ENCODE assay signal across 17 mouse cellular contexts in genomic region chr19:56749343-56749742, GRCm38 (mm10). TPM values are rescaled to one million over a fixed set of nuclear protein-coding genes. Genes with fewer than 3 reads are reported as not detected.
A peak's percentile ranks its signal among the peaks of the same experiment; 100 is the strongest.
DNase-seq lines count a peak whose midpoint lies in the region; ATAC-seq and TF ChIP-seq lines count a peak whose summit lies in the region.
"Had no signal": no experiment of that assay in that cellular context is flagged by ENCODE, and none has a peak within 500 bp of the region (broad histone marks: within the 10 kb centered on the region; RNA-seq: fewer than 3 reads in every experiment).

No protein-coding gene starts in this region.

- TF ChIP-seq EP300 in CH12.LX (IDR thresholded peaks at IDR 0.05; ENCODE audit: low read length) = peak; percentile 52
- no peak for TF ChIP-seq EP300 in heart, adult 2 months (IDR thresholded peaks at IDR 0.05; ENCODE audit: insufficient read depth, low read depth, low read length)

- no peak for TF ChIP-seq CTCF in CH12.LX (conservative IDR thresholded peaks at IDR 0.05 in 1 of 2, IDR thresholded peaks at IDR 0.05 in 1 of 2; ENCODE audit: low read depth in 2 of 2, low read length in 2 of 2)
- no peak for TF ChIP-seq CTCF in heart, adult 2 months (IDR thresholded peaks at IDR 0.05)

- TF ChIP-seq RAD21 in CH12.LX (IDR thresholded peaks at IDR 0.05; ENCODE audit: low read depth, low read length) = no peak

- no peak overlapping the region for H3K9ac ChIP-seq in CH12.LX (ENCODE audit: insufficient read depth, low read depth)
- no peak overlapping the region for H3K9ac ChIP-seq in embryonic facial prominence, embryonic 14.5 days (ENCODE audit: low read depth, low read length)
- no peak overlapping the region for H3K9ac ChIP-seq in heart, adult 2 months (ENCODE audit: low read depth, low read length)
- H3K9ac ChIP-seq: embryonic facial prominence, embryonic 15.5 days; forebrain, embryonic 13.5 days; hindbrain, embryonic 15.5 days; liver, embryonic 14.5 days had no signal

- TF ChIP-seq POLR2A in CH12.LX (IDR thresholded peaks at IDR 0.05; ENCODE audit: low read depth, low read length) = no peak
- no peak for TF ChIP-seq POLR2A in heart, adult 2 months (IDR thresholded peaks at IDR 0.05; ENCODE audit: insufficient read depth, low read depth, low read length)

- 0 out of 2 replicates have a peak, but pooled peaks have one; percentile 12 for ATAC-seq in embryonic facial prominence, embryonic 14.5 days (ENCODE audit: low read depth)
- ATAC-seq: forebrain, embryonic 13.5 days; midbrain, embryonic 16.5 days had no signal

- H3K27me3 ChIP-seq in CH12.LX (replicated peaks) = no peaks in the 10 kb centered on the region
- H3K27me3 ChIP-seq in embryonic facial prominence, embryonic 14.5 days (replicated peaks; ENCODE audit: control insufficient read depth, insufficient read depth, low read length) = no peaks in the 10 kb centered on the region
- no peaks in the 10 kb centered on the region for H3K27me3 ChIP-seq in heart, adult 2 months (ENCODE audit: control insufficient read depth, insufficient read depth, low read length)
- H3K27me3 ChIP-seq: embryonic facial prominence, embryonic 15.5 days; forebrain, embryonic 13.5 days; hindbrain, embryonic 15.5 days had no signal

- in situ Hi-C loops in CH12.LX (cut with MboI; ENCODE audit: low pct_ligation_motif_present, low pct_unique_long_range_greater_than_20kb, low sequenced_read_pairs) = no loop called here

- no peak overlapping the region for H3K27ac ChIP-seq in CH12.LX (ENCODE audit: insufficient read depth, low read depth)
- H3K27ac ChIP-seq in embryonic facial prominence, embryonic 14.5 days (replicated peaks; ENCODE audit: low read depth, low read length) = peak overlapping the region; percentile 33; the same call in 1 of the 2 replicates
- H3K27ac ChIP-seq in heart, adult 2 months = no peak overlapping the region
- H3K27ac ChIP-seq: forebrain, embryonic 13.5 days; hindbrain, embryonic 15.5 days; liver, embryonic 14.5 days had no signal

- no peaks in the 10 kb centered on the region for H3K9me3 ChIP-seq in CH12.LX (replicated peaks; ENCODE audit: low read length)
- H3K9me3 ChIP-seq in embryonic facial prominence, embryonic 14.5 days (ENCODE audit: control insufficient read depth, low read length) = no peaks in the 10 kb centered on the region
- H3K9me3 ChIP-seq: embryonic facial prominence, embryonic 15.5 days; forebrain, embryonic 13.5 days; hindbrain, embryonic 15.5 days had no signal

- peaks cover 12 to 37% of the 10 kb centered on the region in 2 experiments for H3K4me1 ChIP-seq in CH12.LX (ENCODE audit: control insufficient read depth in 1 of 2, insufficient read depth in 2 of 2)
- H3K4me1 ChIP-seq in embryonic facial prominence, embryonic 14.5 days (ENCODE audit: control insufficient read depth, insufficient read depth, low read length) = peaks cover 15% of the 10 kb centered on the region; the same call in 1 of the 2 replicates
- peaks cover 8% of the 10 kb centered on the region for H3K4me1 ChIP-seq in heart, adult 2 months (ENCODE audit: control insufficient read depth, insufficient read depth, low read length)

- dilution Hi-C loops in CH12.LX (cut with MboI; ENCODE audit: extremely low pct_ligation_motif_present, extremely low pct_unique_long_range_greater_than_20kb, low sequenced_read_pairs) = no loop called here

- no peak overlapping the region for H3K4me2 ChIP-seq in CH12.LX (ENCODE audit: insufficient read depth, low read depth, poor library complexity, severe bottlenecking)
- H3K4me2 ChIP-seq in embryonic facial prominence, embryonic 14.5 days (ENCODE audit: low read depth, low read length) = no peak overlapping the region
- H3K4me2 ChIP-seq: embryonic facial prominence, embryonic 15.5 days; forebrain, embryonic 13.5 days; hindbrain, embryonic 15.5 days had no signal

- no peaks in the 10 kb centered on the region for H3K79me2 ChIP-seq in CH12.LX (replicated peaks; ENCODE audit: control insufficient read depth, extremely low read depth, insufficient read depth, poor library complexity, severe bottlenecking)
- no peaks in the 10 kb centered on the region for H3K79me2 ChIP-seq in heart, adult 2 months (replicated peaks; ENCODE audit: control insufficient read depth, insufficient read depth, low read length)

- DNase-seq in kidney, adult 11 months = peak; percentile 26
- no peak for DNase-seq in kidney, adult 18-20 months
- DNase-seq in CH12.LX (ENCODE audit: extremely low read depth) = peak; percentile 45
- peak; percentile 79 for DNase-seq in embryonic facial prominence, embryonic 14.5 days (ENCODE audit: low spot score)
- peak; percentile 29 for DNase-seq in mesoderm, embryonic 11.5 days (ENCODE audit: low read depth, low spot score)
- DNase-seq in left cerebral cortex, postnatal 14 days (ENCODE audit: low spot score in 2 of 2) = no peak
- no peak for DNase-seq in heart, adult 2 months
- no peak for DNase-seq in adrenal gland, postnatal 4 days (ENCODE audit: low spot score in 2 of 2)
- DNase-seq: cerebellum, adult 18-20 months; gastrocnemius, postnatal 14 days; lung, postnatal 36 days; thymus, postnatal 25 days had no signal

- 8% methylated on average over 3 of the region's 3 CpGs for WGBS in embryonic facial prominence, embryonic 14.5 days
- WGBS in heart, adult 2 months = 56% methylated on average over 3 of the region's 3 CpGs

- H3K4me3 ChIP-seq in CH12.LX (replicated peaks in 1 of 3; ENCODE audit: low read depth in 2 of 3, low read length in 2 of 3, poor library complexity in 1 of 3) = no peak overlapping the region
- H3K4me3 ChIP-seq in embryonic facial prominence, embryonic 14.5 days (ENCODE audit: low read depth, low read length) = no peak overlapping the region
- H3K4me3 ChIP-seq in heart, adult 2 months = no peak overlapping the region
- H3K4me3 ChIP-seq: embryonic facial prominence, embryonic 15.5 days; forebrain, embryonic 13.5 days; hindbrain, embryonic 15.5 days had no signal

- H3K36me3 ChIP-seq in CH12.LX (replicated peaks in 1 of 2; ENCODE audit: control insufficient read depth in 1 of 2, insufficient read depth in 1 of 2, low read length in 1 of 2) = no peaks in the 10 kb centered on the region
- no peaks in the 10 kb centered on the region for H3K36me3 ChIP-seq in embryonic facial prominence, embryonic 14.5 days (ENCODE audit: control insufficient read depth, insufficient read depth, low read length)
- H3K36me3 ChIP-seq in heart, adult 2 months (ENCODE audit: control insufficient read depth, insufficient read depth, low read length) = no peaks in the 10 kb centered on the region
- H3K36me3 ChIP-seq: embryonic facial prominence, embryonic 15.5 days; hindbrain, embryonic 15.5 days had no signal

- intact Hi-C loops in left cerebral cortex, postnatal 14 days (cut with DNase I) = no loop called here
- intact Hi-C loops in heart, adult 2 months (cut with DNase I) = no loop called here

TF ChIP-seq in CH12.LX, 34 proteins besides CTCF, POLR2A, EP300 and RAD21 (continues in another document):
- TF ChIP-seq HCFC1 (IDR thresholded peaks at IDR 0.05; ENCODE audit: low read depth, low read length) = no peak
- 0 out of 2 replicates have a peak, but pooled peaks have one; percentile 38 for TF ChIP-seq MEF2A (IDR thresholded peaks at IDR 0.05; ENCODE audit: borderline replicate concordance, low read depth, low read length)
- TF ChIP-seq BHLHE40 (IDR thresholded peaks at IDR 0.05; ENCODE audit: low read depth, low read length) = peak; percentile 95
- TF ChIP-seq UBTF (IDR thresholded peaks at IDR 0.05; ENCODE audit: low read depth, low read length) = no peak
- no peak for TF ChIP-seq ZC3H11A (IDR thresholded peaks at IDR 0.05; ENCODE audit: low read depth, low read length)
- TF ChIP-seq RCOR1 (conservative IDR thresholded peaks at IDR 0.05; ENCODE audit: low read depth, low read length) = 0 out of 2 replicates have a peak, but pooled peaks have one; percentile 20
- no peak for TF ChIP-seq USF1 (IDR thresholded peaks at IDR 0.05; ENCODE audit: low read depth, low read length)
- no peak for TF ChIP-seq NELFE (IDR thresholded peaks at IDR 0.05; ENCODE audit: low read depth, low read length)
- no peak for TF ChIP-seq POLR2AphosphoS2 (IDR thresholded peaks at IDR 0.05; ENCODE audit: low read depth, low read length)
- no peak for TF ChIP-seq ELF1 (IDR thresholded peaks at IDR 0.05; ENCODE audit: low read depth, low read length)
- no peak for TF ChIP-seq MAZ (IDR thresholded peaks at IDR 0.05; ENCODE audit: low read depth, low read length)
- 0 out of 2 replicates have a peak, but pooled peaks have one; percentile 20 for TF ChIP-seq TCF12 (IDR thresholded peaks at IDR 0.05; ENCODE audit: low read depth, low read length)
- TF ChIP-seq USF2 (conservative IDR thresholded peaks at IDR 0.05; ENCODE audit: low read depth, low read length) = no peak
- TF ChIP-seq IRF4 (IDR thresholded peaks at IDR 0.05; ENCODE audit: low read depth, low read length) = peak; percentile 82
- no peak for TF ChIP-seq E2F4 (IDR thresholded peaks at IDR 0.05; ENCODE audit: insufficient replicate concordance, low read depth, low read length)
- no peak for TF ChIP-seq MAX (IDR thresholded peaks at IDR 0.05; ENCODE audit: low read length)
- TF ChIP-seq SMC3 (IDR thresholded peaks at IDR 0.05; ENCODE audit: low read depth, low read length) = no peak
- no peak for TF ChIP-seq PAX5 (IDR thresholded peaks at IDR 0.05; ENCODE audit: low read length)
- TF ChIP-seq CHD2 (IDR thresholded peaks at IDR 0.05; ENCODE audit: low read length) = no peak
- peak; percentile 61; the same call in 1 of the 2 replicates for TF ChIP-seq MAFK (IDR thresholded peaks at IDR 0.05; ENCODE audit: insufficient replicate concordance, low read length)
- TF ChIP-seq ZKSCAN1 (IDR thresholded peaks at IDR 0.05; ENCODE audit: borderline replicate concordance, low read depth, low read length) = no peak
- peak; percentile 37; the same call in 1 of the 2 replicates for TF ChIP-seq JUND (conservative IDR thresholded peaks at IDR 0.05; ENCODE audit: low read depth, low read length)
- peak; percentile 95 for TF ChIP-seq ZNF384 (IDR thresholded peaks at IDR 0.05; ENCODE audit: low read depth, low read length)
- no peak for TF ChIP-seq MXI1 (IDR thresholded peaks at IDR 0.05; ENCODE audit: low read depth, low read length)
- no peak for TF ChIP-seq KAT2A (IDR thresholded peaks at IDR 0.05; ENCODE audit: insufficient replicate concordance, low read length)
- TF ChIP-seq ZMIZ1 (IDR thresholded peaks at IDR 0.05; ENCODE audit: low read depth, low read length) = no peak

RNA-seq across cellular contexts. Expression of gene Adrb1, which starts 27.3 kb away (rescaled TPM):
- total RNA-seq in CH12.LX (2012; rRNA removed) (not detected in 2 replicates), CH12.LX (2014; rRNA removed) (not detected in 2 replicates)
- not detected in 2 replicates for polyA plus RNA-seq in CH12.LX (2012; ENCODE audit: insufficient read length, low read depth)
- polyA plus RNA-seq in embryonic facial prominence, embryonic 14.5 days (2014; fragmentation: Nextera tagmentation; extraction: Ambion mirVana) = 1.3 and 1.7 TPM in 2 replicates
- 10 to 100 TPM; 40.1 to 43.9 TPM for total RNA-seq in left cerebral cortex, postnatal 14 days (2021)
- total RNA-seq in heart, adult 2 months (2021) = 10 to 100 TPM; 18.0 to 28.4 TPM
- 18.3 and 20.5 TPM in 2 replicates for polyA plus RNA-seq in heart, adult 2 months (2012; rRNA removed)
- total RNA-seq in adrenal gland, postnatal 4 days (2021) = 1 to 10 TPM; 2.8 to 2.9 TPM

Comparison
In these comparisons a context has a peak if more than half of its experiments do, and no peak if none do; other contexts are left out.
1. DNase-seq: peak in kidney, adult 11 months (single experiment), CH12.LX (single experiment), embryonic facial prominence, embryonic 14.5 days (single experiment) and mesoderm, embryonic 11.5 days (single experiment); none in kidney, adult 18-20 months (single experiment), left cerebral cortex, postnatal 14 days (0 of 2), heart, adult 2 months (0 of 2) and adrenal gland, postnatal 4 days (0 of 2).
2. RNA of gene Adrb1, which starts 27.3 kb away (total RNA-seq): 40.1 to 43.9 TPM in left cerebral cortex, postnatal 14 days and 18.0 to 28.4 TPM in heart, adult 2 months; 2.8 to 2.9 TPM in adrenal gland, postnatal 4 days and not detected in CH12.LX; every median in the first group is over 4 times any median in the second.